Mouse (Mus musculus): Measurements from ENCODE around the gene C2cd3.

C2cd3 gene

GRCm38 (mm10) chr7:100371495-100372451 is at the start of gene C2cd3, which contains the start of gene Ppme1:
Gene C2cd3, plus strand, starts transcription at chr7:100372233.
Gene Ppme1, minus strand, starts transcription at chr7:100372307.
- DNase-seq (ENCODE audit: low spot score): peak; percentile 99

GRCm38 (mm10) chr7:100323721-100324120 is 48.3 kb upstream of the C2cd3 start:
- peak; percentile 17 for DNase-seq (ENCODE audit: low spot score)

- DNase-seq (ENCODE audit: low spot score): peak; percentile 40
Observed at GRCm38 (mm10) chr7:100325482-100325881, 46.6 kb upstream of the C2cd3 start.

- no peak for DNase-seq (ENCODE audit: low spot score)
Observed at GRCm38 (mm10) chr7:100327514-100327913, 44.5 kb upstream of the C2cd3 start.

GRCm38 (mm10) chr7:100328636-100329035 is 43.4 kb upstream of the C2cd3 start:
- no peak for DNase-seq (ENCODE audit: low spot score)

- no peak for DNase-seq (ENCODE audit: low spot score)
Observed at GRCm38 (mm10) chr7:100331269-100331668, 40.8 kb upstream of the C2cd3 start.

- no peak for DNase-seq (ENCODE audit: low spot score)
Observed at GRCm38 (mm10) chr7:100335921-100336320, 36.1 kb upstream of the C2cd3 start.

- no peak for DNase-seq (ENCODE audit: low spot score)
Observed at GRCm38 (mm10) chr7:100354984-100355383, 17.0 kb upstream of the C2cd3 start.

GRCm38 (mm10) chr7:100356324-100356723 is 15.7 kb upstream of the C2cd3 start:
- DNase-seq (ENCODE audit: low spot score): no peak

- no peak for DNase-seq (ENCODE audit: low spot score)
Observed at GRCm38 (mm10) chr7:100356768-100357167, 15.3 kb upstream of the C2cd3 start.

GRCm38 (mm10) chr7:100357856-100358255 is 14.2 kb upstream of the C2cd3 start:
- DNase-seq (ENCODE audit: low spot score): no peak

- no peak for DNase-seq (ENCODE audit: low spot score)
Observed at GRCm38 (mm10) chr7:100363162-100363561, 8.9 kb upstream of the C2cd3 start.

GRCm38 (mm10) chr7:100364888-100365287 is 7.1 kb upstream of the C2cd3 start:
- DNase-seq (ENCODE audit: low spot score): no peak

- no peak for DNase-seq (ENCODE audit: low spot score)
Observed at GRCm38 (mm10) chr7:100372452-100372980, 483 bp downstream of the C2cd3 start.

GRCm38 (mm10) chr7:100378257-100378656 is 6.2 kb downstream of the C2cd3 start:
- DNase-seq (ENCODE audit: low spot score): no peak

- DNase-seq (ENCODE audit: low spot score): no peak
Observed at GRCm38 (mm10) chr7:100381161-100381560, 9.1 kb downstream of the C2cd3 start.

GRCm38 (mm10) chr7:100383207-100383606 is 11.2 kb downstream of the C2cd3 start:
- no peak for DNase-seq (ENCODE audit: low spot score)

GRCm38 (mm10) chr7:100388174-100388573 is 16.1 kb downstream of the C2cd3 start:
- DNase-seq (ENCODE audit: low spot score): no peak

- no peak for DNase-seq (ENCODE audit: low spot score)
Observed at GRCm38 (mm10) chr7:100390166-100390565, 18.1 kb downstream of the C2cd3 start.

GRCm38 (mm10) chr7:100392265-100392664 is 20.2 kb downstream of the C2cd3 start:
- peak; percentile 27 for DNase-seq (ENCODE audit: low spot score)

GRCm38 (mm10) chr7:100399231-100399913 is 27.3 kb downstream of the C2cd3 start:
- no peak for DNase-seq (ENCODE audit: low spot score)

- no peak for DNase-seq (ENCODE audit: low spot score)
Observed at GRCm38 (mm10) chr7:100400899-100401539, 29.0 kb downstream of the C2cd3 start.

Measured in MN1 (cell line).